ENCODE assay signal across 24 mouse cellular contexts in genomic region chr9:72099945-72100685, GRCm38 (mm10). TPM values are rescaled to one million over a fixed set of nuclear protein-coding genes. Genes with fewer than 3 reads are reported as not detected.
DNase-seq lines count a peak whose midpoint lies in the region; ATAC-seq and TF ChIP-seq lines count a peak whose summit lies in the region.
"Had no signal": no experiment of that assay in that cellular context is flagged by ENCODE, and none has a peak within 500 bp of the region (broad histone marks: within the 10 kb centered on the region; RNA-seq: fewer than 3 reads in every experiment).

No protein-coding gene starts in this region.

- no peak overlapping the region for H3K4me3 ChIP-seq in layer of hippocampus, adult 2 months
- no peak overlapping the region for H3K4me3 ChIP-seq in intestine, embryonic 16.5 days (ENCODE audit: low read length)
- H3K4me3 ChIP-seq: erythroblast, embryonic 14.5 days; forebrain, embryonic 15.5 days; heart, embryonic 10.5 days; hindbrain, embryonic 15.5 days; neural tube, embryonic 12.5 days had no signal

- 73% methylated on average over 7 of the region's 7 CpGs for WGBS in intestine, embryonic 16.5 days

- no peaks in the 10 kb centered on the region for H3K9me3 ChIP-seq in intestine, embryonic 16.5 days (ENCODE audit: control insufficient read depth, low read length)
- H3K9me3 ChIP-seq: forebrain, embryonic 15.5 days; G1E; heart, embryonic 10.5 days; hindbrain, embryonic 15.5 days; neural tube, embryonic 12.5 days had no signal

- H3K36me3 ChIP-seq in intestine, embryonic 16.5 days (ENCODE audit: control insufficient read depth, insufficient read depth, low read length) = peaks cover 3% of the 10 kb centered on the region; the same call in 1 of the 2 replicates
- H3K36me3 ChIP-seq: hindbrain, embryonic 15.5 days had no signal

- peak overlapping the region; percentile 28 for H3K27ac ChIP-seq in layer of hippocampus, adult 2 months
- no peak overlapping the region for H3K27ac ChIP-seq in intestine, embryonic 16.5 days (ENCODE audit: low read length)
- H3K27ac ChIP-seq: forebrain, embryonic 15.5 days; heart, embryonic 10.5 days; hindbrain, embryonic 15.5 days; neural tube, embryonic 12.5 days had no signal

- H3K4me2 ChIP-seq in intestine, embryonic 16.5 days (ENCODE audit: low read depth, low read length) = no peak overlapping the region
- H3K4me2 ChIP-seq: forebrain, embryonic 15.5 days; hindbrain, embryonic 15.5 days; neural tube, embryonic 12.5 days had no signal

- no peaks in the 10 kb centered on the region for H3K27me3 ChIP-seq in intestine, embryonic 16.5 days (replicated peaks; ENCODE audit: control insufficient read depth, insufficient read depth, low read length)
- H3K27me3 ChIP-seq: forebrain, embryonic 15.5 days; hindbrain, embryonic 15.5 days; neural tube, embryonic 12.5 days had no signal

- no peak overlapping the region for H3K9ac ChIP-seq in intestine, embryonic 16.5 days (ENCODE audit: low read depth, low read length)
- H3K9ac ChIP-seq: forebrain, embryonic 15.5 days; hindbrain, embryonic 15.5 days; neural tube, embryonic 12.5 days had no signal

- H3K4me1 ChIP-seq in intestine, embryonic 16.5 days (ENCODE audit: control insufficient read depth, insufficient read depth, low read length) = 0 out of 2 replicates have a peak, but pooled peaks cover 3% of the 10 kb centered on the region
- H3K4me1 ChIP-seq: heart, embryonic 10.5 days; hindbrain, embryonic 15.5 days; neural tube, embryonic 12.5 days had no signal

- ATAC-seq in neutrophil, adult 5-6 weeks (ENCODE audit: extremely low read depth, insufficient number of reproducible peaks, low FRiP score, poor library complexity, severe bottlenecking) = peak; percentile 86
- ATAC-seq in intestine, embryonic 16.5 days = no peak
- ATAC-seq: forebrain, embryonic 15.5 days; midbrain, embryonic 16.5 days had no signal

- no peak for DNase-seq in layer of hippocampus, adult 2 months (ENCODE audit: low spot score in 2 of 2)
- no peak for DNase-seq in layer of hippocampus, adult 8-10 months (ENCODE audit: low spot score in 2 of 2)
- DNase-seq in CD4-positive helper T cell, adult 2 months (ENCODE audit: low read depth, low spot score) = peak; percentile 49
- peak; percentile 52 for DNase-seq in induced T-regulatory cell, adult 2 months (ENCODE audit: low read depth)
- DNase-seq in kidney, adult 9 months = no peak
- no peak for DNase-seq in right cerebral cortex, postnatal 14 days
- DNase-seq: adrenal gland, postnatal 14 days; cerebellum, adult 9-11 months; heart, postnatal 36 days; kidney, adult 2 months; kidney, postnatal 14 days; left cerebral cortex, postnatal 4 days; liver; lung, adult 18-20 months; lung, postnatal 36 days had no signal

- no peak for TF ChIP-seq CTCF in layer of hippocampus, adult 2 months (conservative IDR thresholded peaks at IDR 0.05)

RNA-seq across cellular contexts. Expression of gene Tcf12, which starts 11.6 kb away (rescaled TPM):
- total RNA-seq in layer of hippocampus, adult 2 months (2021) = 10 to 100 TPM; 51.3 to 62.7 TPM
- total RNA-seq in layer of hippocampus, adult 8-10 months (2022) = 10 to 100 TPM; 54.6 to 66.6 (median 58.7) TPM
- 68.5 and 69.8 TPM in 2 replicates for total RNA-seq in neutrophil, adult 5-6 weeks (2017)
- 23.9 and 26.0 TPM in 2 replicates for polyA plus RNA-seq in intestine, embryonic 16.5 days (2015; fragmentation: Nextera tagmentation; extraction: Ambion mirVana)

Comparison
In these comparisons a context has a peak if more than half of its experiments do, and no peak if none do; other contexts are left out.
1. DNase-seq: peak in CD4-positive helper T cell, adult 2 months (single experiment) and induced T-regulatory cell, adult 2 months (single experiment); none in layer of hippocampus, adult 2 months (0 of 2), layer of hippocampus, adult 8-10 months (0 of 2), kidney, adult 9 months (single experiment) and right cerebral cortex, postnatal 14 days (single experiment).